Mouse (Mus musculus) neural tube, embryonic 14.5 days (tissue): Measurements from ENCODE around the gene Zfp740. TPM values are rescaled to one million over a fixed set of nuclear protein-coding genes. Genes with fewer than 3 reads are reported as not detected.

ENCODE experiments used
- ATAC-seq: fragments of 200-750 bp; cut with Nextera tagmentation; 2 replicates; pipeline ENCODE4 v1.8.0; 2017; ENCODE audit warnings: low read depth, mild to moderate bottlenecking, moderate TSS enrichment, moderate library complexity
- H3K27ac ChIP-seq: fragments of 300-500 bp; sonication (generic); 2 replicates; pipeline ENCODE4 v1.5.1; 2014; ENCODE audit warnings: low read depth, mild to moderate bottlenecking, control low read depth, low read length, moderate library complexity, mixed read lengths
- H3K27me3 ChIP-seq: fragments of 300-500 bp; sonication (generic); 2 replicates; pipeline ENCODE4 v1.6.1; 2014; ENCODE audit warnings: low read length; ENCODE audit not compliant: control insufficient read depth, insufficient read depth
- H3K36me3 ChIP-seq: fragments of 300-500 bp; sonication (generic); 2 replicates; pipeline ENCODE4 v1.6.1; 2014; ENCODE audit warnings: low read length, mixed read lengths; ENCODE audit not compliant: control insufficient read depth, insufficient read depth
- H3K4me1 ChIP-seq: fragments of 300-500 bp; sonication (generic); 2 replicates; pipeline ENCODE4 v1.6.1; 2014; ENCODE audit warnings: low read length; ENCODE audit not compliant: control insufficient read depth, insufficient read depth
- H3K4me2 ChIP-seq: fragments of 300-500 bp; sonication (generic); 2 replicates; pipeline ENCODE4 v1.6.1; 2014; ENCODE audit warnings: mild to moderate bottlenecking, low read depth, low read length, control low read depth
- H3K4me3 ChIP-seq: fragments of 300-500 bp; sonication (generic); 2 replicates; pipeline ENCODE4 v1.5.1; 2014; ENCODE audit warnings: low read depth, low read length, control low read depth, mixed read lengths
- H3K9ac ChIP-seq: fragments of 300-500 bp; sonication (generic); replicated peaks from 2 replicates; pipeline ENCODE4 v1.6.1; 2014; ENCODE audit warnings: low read depth, mild to moderate bottlenecking, control low read depth, low read length, mixed read lengths
- H3K9me3 ChIP-seq: fragments of 300-500 bp; sonication (generic); 2 replicates; pipeline ENCODE4 v1.6.1; 2016; ENCODE audit warnings: low read length; ENCODE audit not compliant: control insufficient read depth
- WGBS: fragments of 180-500 bp; shearing (Covaris S2); extraction: QIAGEN DNeasy Blood & Tissue Kit; methylation state at CpG from one replicate; pipeline ENCODE4 v1.1.7; 2014; 5-methylcytosine and 5-hydroxymethylcytosine counted together
- polyA plus RNA-seq: library from polyadenylated mRNA; unstranded; fragments of >200 nt; fragmentation: Nextera tagmentation; extraction: Ambion mirVana; gene quantifications from 2 replicates; pipeline ENCODE4 v1.2.1, GENCODE M21; 2014

The Zfp740 gene
- polyA plus RNA-seq, 1 experiment from 2014 or later, result 38.2 TPM

GRCm38 (mm10) chr15:102231748-102232147 is 28.7 kb downstream of the Zfp740 start, which contains the start of gene Itgb7:
Gene Itgb7, minus strand, starts transcription at chr15:102231944.
- 52% methylated on average over 6 of the region's 6 CpGs for WGBS
- Histone ChIP-seq H3K27me3 (no peaks in the 10 kb centered on the region), H3K36me3 (no peaks in the 10 kb centered on the region), H3K4me3 (no peak within 1 kb of the TSS), H3K4me1 (no peaks in the 10 kb centered on the region), H3K9me3 (no peaks in the 10 kb centered on the region), H3K4me2 (no peak within 1 kb of the TSS), H3K9ac (no peak within 1 kb of the TSS), H3K27ac (no peak within 1 kb of the TSS)
- ATAC-seq, result no peak

DNA sequence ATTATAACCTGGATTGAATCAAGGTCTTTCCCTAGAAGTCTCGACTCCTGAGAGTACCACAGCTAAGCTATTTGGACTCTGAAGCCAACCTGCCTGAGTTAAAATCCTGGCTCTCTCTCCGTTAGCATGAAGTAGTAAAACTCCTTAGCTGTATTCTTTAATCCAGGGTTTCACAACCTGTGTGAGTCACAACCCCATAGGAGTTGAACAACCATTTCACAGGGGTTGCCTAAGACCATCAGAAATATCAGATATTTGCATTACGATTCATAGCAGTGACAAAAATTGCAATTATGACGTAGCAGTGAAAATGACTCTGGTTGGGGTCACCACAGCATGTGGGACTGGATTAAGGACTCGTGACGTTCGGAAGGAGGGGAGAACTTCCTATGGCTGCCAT is 29.7 kb downstream of the Zfp740 start:
- no peak for ATAC-seq
- no peak overlapping the region for H3K4me3 ChIP-seq
- H3K36me3 ChIP-seq, result no peaks in the 10 kb centered on the region
- H3K4me2 ChIP-seq, result no peak overlapping the region
- no peaks in the 10 kb centered on the region for H3K27me3 ChIP-seq
- H3K9me3 ChIP-seq, result no peaks in the 10 kb centered on the region
- H3K4me1 ChIP-seq, result no peaks in the 10 kb centered on the region
- 88% methylated on average over 7 of the region's 7 CpGs for WGBS
- no peak overlapping the region for H3K27ac ChIP-seq
- no peak overlapping the region for H3K9ac ChIP-seq

DNA sequence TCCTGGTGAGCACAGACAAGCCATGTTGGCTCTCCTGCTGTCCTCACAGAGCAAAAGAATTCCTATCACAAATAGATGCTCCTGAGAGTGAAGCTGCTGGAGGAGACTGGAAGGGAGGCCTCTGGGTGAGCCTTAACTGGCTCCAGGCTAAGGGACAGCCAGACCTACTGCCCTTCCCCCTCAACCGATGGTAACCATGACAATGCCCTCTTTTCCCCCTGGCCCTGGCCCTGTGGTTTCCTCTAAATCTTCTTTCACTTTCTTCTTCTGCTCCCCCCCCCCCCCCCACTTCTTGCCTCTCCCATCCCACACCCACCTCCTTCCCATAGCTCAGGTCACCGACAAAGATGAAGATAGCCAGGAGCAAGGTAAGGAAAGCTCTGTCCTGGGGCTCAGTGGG is 30.8 kb downstream of the Zfp740 start:
- Histone ChIP-seq H3K27me3 (no peaks in the 10 kb centered on the region), H3K4me3 (no peak overlapping the region), H3K9ac (no peak overlapping the region), H3K4me1 (no peaks in the 10 kb centered on the region), H3K4me2 (no peak overlapping the region), H3K36me3 (no peaks in the 10 kb centered on the region), H3K27ac (no peak overlapping the region), H3K9me3 (no peaks in the 10 kb centered on the region)
- 9% methylated on average over 2 of the region's 2 CpGs for WGBS
- no peak for ATAC-seq

- no peaks in the 10 kb centered on the region for H3K4me1 ChIP-seq
- no peak overlapping the region for H3K4me3 ChIP-seq
- H3K36me3 ChIP-seq, result no peaks in the 10 kb centered on the region
- no peak for ATAC-seq
- H3K27ac ChIP-seq, result no peak overlapping the region
- 44% methylated on average over 21 of the region's 21 CpGs for WGBS
- no peak overlapping the region for H3K9ac ChIP-seq
- no peaks in the 10 kb centered on the region for H3K9me3 ChIP-seq
- H3K4me2 ChIP-seq, result no peak overlapping the region
- no peaks in the 10 kb centered on the region for H3K27me3 ChIP-seq
Observed at GRCm38 (mm10) chr15:102235371-102236027, 32.5 kb downstream of the Zfp740 start.

DNA sequence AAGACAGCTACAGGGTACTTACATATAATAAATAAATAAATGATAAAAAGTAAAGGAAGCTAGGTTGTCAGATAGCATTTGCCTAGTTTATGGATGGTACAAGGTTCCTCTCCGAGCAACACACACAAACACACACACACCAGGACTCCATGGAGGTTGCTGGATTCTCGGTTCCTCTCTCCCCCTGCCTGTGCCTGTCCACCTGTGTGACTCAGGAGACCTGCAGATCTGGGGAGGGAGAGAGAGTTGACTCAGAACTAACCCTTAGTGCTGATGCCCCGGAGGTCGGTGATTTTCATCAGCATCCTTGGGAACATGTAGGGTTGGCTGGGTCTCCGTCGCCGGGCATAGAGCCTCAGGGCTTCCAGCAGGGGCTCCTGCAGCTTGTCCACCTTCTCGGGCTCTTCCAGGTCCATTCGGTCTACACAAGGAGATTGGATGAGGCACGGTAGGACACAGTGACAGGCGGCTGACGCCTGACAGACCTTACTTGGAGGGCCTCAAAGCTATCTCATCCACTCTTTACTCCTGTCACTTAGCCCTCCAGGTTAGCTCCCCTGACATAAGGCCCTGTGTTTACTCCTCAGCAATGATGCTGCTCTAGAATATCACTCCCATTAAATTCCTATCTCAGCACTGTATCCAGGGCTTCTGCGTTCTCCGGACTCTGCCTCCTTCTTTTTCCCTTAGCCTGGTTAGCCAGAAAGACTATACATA is 35.7 kb downstream of the Zfp740 start:
- H3K4me3 ChIP-seq, result no peak overlapping the region
- WGBS, result 92% methylated on average over 14 of the region's 14 CpGs

DNA sequence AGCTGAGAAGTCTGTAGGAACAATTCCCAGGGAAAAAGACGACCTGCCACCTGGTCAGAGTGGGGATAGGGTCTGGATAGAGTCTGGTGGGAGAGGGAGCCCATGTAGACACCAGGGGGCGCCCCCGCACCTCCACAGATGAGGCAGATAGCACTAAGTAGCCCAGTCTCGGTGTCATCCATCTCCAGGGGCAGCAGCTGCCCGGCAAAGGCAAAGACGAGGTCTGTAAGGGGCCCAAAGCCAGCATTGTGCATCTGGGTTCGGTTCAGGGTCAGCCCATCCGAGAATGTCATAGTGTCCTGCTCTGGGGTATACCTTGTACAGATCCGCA is 36.2 kb downstream of the Zfp740 start:
- peaks cover 7% of the 10 kb centered on the region for H3K27me3 ChIP-seq
- 15% methylated on average over 9 of the region's 9 CpGs for WGBS
- no peaks in the 10 kb centered on the region for H3K36me3 ChIP-seq
- H3K27ac ChIP-seq, result no peak overlapping the region
- ATAC-seq, result peak; percentile 78; the same call in 1 of the 2 replicates
- H3K4me1 ChIP-seq, result peaks cover 8% of the 10 kb centered on the region; the same call in 1 of the 2 replicates
- no peaks in the 10 kb centered on the region for H3K9me3 ChIP-seq
- H3K4me2 ChIP-seq, result no peak overlapping the region
- no peak overlapping the region for H3K9ac ChIP-seq
- H3K4me3 ChIP-seq, result no peak overlapping the region

More for the DNA sequence above, 35.7 kb downstream of the Zfp740 start:
- Histone ChIP-seq H3K27ac (no peak overlapping the region), H3K4me2 (no peak overlapping the region), H3K4me1 (peaks cover 5% of the 10 kb centered on the region; the same call in 1 of the 2 replicates), H3K27me3 (peaks cover 3% of the 10 kb centered on the region; the same call in 1 of the 2 replicates), H3K9me3 (no peaks in the 10 kb centered on the region), H3K36me3 (no peaks in the 10 kb centered on the region), H3K9ac (no peak overlapping the region)
- ATAC-seq, result no peak

- Histone ChIP-seq H3K9me3 (no peaks in the 10 kb centered on the region), H3K27ac (no peak overlapping the region), H3K9ac (no peak overlapping the region), H3K36me3 (no peaks in the 10 kb centered on the region), H3K4me3 (no peak overlapping the region), H3K4me2 (no peak overlapping the region), H3K27me3 (peaks cover 9% of the 10 kb centered on the region), H3K4me1 (peaks cover 10% of the 10 kb centered on the region; the same call in 1 of the 2 replicates)
- 77% methylated on average over 11 of the region's 11 CpGs for WGBS
- no peak for ATAC-seq
Observed at GRCm38 (mm10) chr15:102239851-102240250, 36.8 kb downstream of the Zfp740 start.

DNA sequence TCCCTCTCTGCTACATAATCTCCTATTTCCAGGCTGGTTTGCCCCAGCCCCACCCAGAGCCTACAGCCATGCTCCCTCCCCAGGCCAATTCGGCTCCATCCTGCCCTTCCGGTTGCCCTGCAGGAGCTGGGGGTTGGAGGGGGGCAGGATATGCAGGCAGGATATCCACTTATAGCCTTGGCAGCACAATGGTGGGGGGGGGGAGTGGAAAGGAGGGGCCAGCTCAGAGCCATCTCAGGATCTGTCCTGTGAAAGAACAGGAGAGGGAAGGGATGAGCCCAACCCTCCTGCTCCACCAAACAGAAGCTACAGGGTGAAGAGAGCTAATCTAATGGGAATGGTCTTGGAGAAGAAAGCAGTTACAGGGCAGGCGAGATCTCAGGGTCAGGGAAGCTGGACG is 37.6 kb downstream of the Zfp740 start:
- no peaks in the 10 kb centered on the region for H3K36me3 ChIP-seq
- no peak overlapping the region for H3K9ac ChIP-seq
- 76% methylated on average over 4 of the region's 4 CpGs for WGBS
- ATAC-seq, result no peak
- H3K9me3 ChIP-seq, result no peaks in the 10 kb centered on the region
- peaks cover 12% of the 10 kb centered on the region; the same call in 1 of the 2 replicates for H3K4me1 ChIP-seq
- H3K4me2 ChIP-seq, result no peak overlapping the region
- no peak overlapping the region for H3K27ac ChIP-seq
- no peak overlapping the region for H3K4me3 ChIP-seq
- H3K27me3 ChIP-seq, result peaks cover 9% of the 10 kb centered on the region
